Mouse (Mus musculus): ENCODE data around the gene Myo1d.
"Not testable (repeated sequence)": the region's sequence is repeated elsewhere in the genome, so short reads cannot be mapped to it uniquely, and the experiment has no call there.

The Myo1d gene

DNA sequence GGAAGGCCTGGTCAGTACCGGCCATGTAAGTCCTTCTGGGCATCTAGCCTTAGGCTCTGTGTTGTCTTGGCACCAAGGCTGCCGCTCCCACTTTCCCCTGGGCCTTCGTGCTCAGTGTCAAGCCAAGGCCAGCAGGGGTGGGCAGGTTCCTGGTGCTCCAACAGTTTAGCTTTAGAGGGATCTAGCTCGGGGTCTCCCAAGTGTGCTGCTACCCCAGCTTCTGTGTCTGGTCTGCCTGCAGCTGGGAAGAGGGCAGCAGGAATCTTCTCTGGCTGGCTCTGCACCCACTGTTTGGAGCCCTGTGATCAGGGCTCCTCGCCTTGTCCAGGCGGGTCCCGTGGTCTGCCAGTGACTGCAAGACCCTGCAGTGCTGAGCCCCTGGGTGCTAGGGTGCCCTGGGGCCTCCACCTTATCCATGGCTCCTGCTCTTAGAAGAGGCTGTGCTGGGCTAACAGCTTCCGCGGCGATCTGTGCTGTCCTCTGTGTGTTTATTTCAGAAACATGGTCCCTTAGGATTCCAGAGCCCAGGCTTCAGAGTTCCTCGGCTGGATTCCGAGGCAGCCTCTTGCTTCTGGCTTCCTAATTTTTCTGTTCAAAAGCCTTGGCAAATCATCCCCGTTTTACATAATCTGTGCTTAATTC lies 298.3 kb downstream of the Myo1d start:
- DNase-seq (ENCODE audit: low read depth, low spot score), result no peak

GRCm38 (mm10) chr11:80479906-80480866 lies 299.6 kb downstream of the Myo1d start:
- DNase-seq (ENCODE audit: low read depth, low spot score), result no peak

DNA sequence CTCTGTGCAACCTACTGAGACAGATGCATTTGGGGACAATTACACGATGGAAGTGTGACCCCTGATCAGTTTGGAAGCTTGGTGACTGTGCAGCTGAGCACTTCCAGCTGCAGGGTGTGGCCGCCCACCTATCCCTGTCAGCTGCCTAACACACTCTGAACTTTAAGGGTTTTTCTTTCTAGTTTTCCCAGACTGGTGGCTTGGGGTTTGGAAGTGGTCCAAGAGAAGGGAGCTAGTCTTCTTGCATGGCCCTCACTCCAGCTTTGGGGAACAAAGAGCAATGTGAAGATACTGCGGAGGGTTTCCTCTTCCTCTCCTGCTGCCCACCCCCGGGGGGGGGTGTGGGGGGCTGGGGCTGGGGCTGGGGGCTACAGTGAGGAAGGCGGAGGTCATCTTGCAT lies 300.4 kb downstream of the Myo1d start:
- DNase-seq (ENCODE audit: low read depth, low spot score), result no peak

GRCm38 (mm10) chr11:80478694-80479412 lies 301.0 kb downstream of the Myo1d start:
- DNase-seq (ENCODE audit: low read depth, low spot score), result no peak

GRCm38 (mm10) chr11:80477341-80478199 lies 302.3 kb downstream of the Myo1d start:
- peak; percentile 52 for DNase-seq (ENCODE audit: low read depth, low spot score)

GRCm38 (mm10) chr11:80476222-80477189 lies 303.3 kb downstream of the Myo1d start, which contains the start of gene Cdk5r1:
Cdk5r1 (plus strand) TSS chr11:80477023.
- DNase-seq (ENCODE audit: low read depth, low spot score), result peak; percentile 80

- no peak for DNase-seq (ENCODE audit: low read depth, low spot score)
Observed at GRCm38 (mm10) chr11:80475544-80475943, 304.3 kb downstream of the Myo1d start.

DNA sequence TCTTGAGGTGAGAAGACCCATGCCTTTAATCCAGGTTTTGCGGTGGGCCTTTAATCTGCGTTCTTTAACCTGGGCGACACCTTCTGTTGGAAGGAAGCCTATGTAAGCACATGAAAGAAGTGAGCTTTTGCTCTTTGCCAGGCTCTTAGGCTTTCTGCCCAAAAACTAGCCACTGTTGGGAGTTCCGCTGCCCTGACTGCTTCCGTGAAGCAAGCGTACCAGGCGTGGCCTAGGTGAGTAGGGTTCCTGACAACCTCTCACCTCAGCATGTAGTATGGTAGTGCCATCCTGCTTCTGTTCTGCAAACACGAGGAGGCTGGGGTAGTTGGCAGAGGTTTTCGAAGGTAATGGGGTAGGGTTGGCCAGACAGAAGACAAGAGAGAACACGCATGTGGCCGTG lies 305.0 kb downstream of the Myo1d start:
- no peak for DNase-seq (ENCODE audit: low read depth, low spot score)

DNA sequence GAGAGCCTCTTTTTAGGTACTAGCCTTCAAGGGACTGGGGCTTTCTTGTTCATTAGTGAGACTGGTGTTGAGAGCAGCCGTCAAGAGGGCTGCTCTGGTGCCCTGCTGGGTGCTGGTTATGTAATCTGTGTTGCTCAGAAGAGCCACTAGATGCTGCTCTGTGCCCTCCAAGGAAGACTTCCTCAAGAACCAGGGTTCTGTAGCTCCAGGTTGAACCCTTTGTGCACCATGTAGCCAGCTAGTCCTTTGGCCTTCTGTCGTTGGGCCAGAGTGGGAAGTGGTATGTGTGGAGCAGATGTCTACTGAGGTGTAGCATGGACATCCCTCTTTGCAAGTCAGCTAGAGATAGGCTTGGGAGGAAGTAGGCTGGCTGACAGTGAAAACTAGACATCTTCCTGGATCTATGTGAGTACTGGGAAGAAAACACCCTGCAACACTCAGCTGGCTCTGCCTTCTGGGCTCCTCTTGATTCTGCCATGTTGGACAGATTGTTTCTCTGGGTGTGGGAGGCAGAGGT lies 305.6 kb downstream of the Myo1d start:
- DNase-seq (ENCODE audit: low read depth, low spot score), result peak; percentile 22

- DNase-seq (ENCODE audit: low read depth, low spot score), result no peak
Observed at GRCm38 (mm10) chr11:80471836-80472605, 307.8 kb downstream of the Myo1d start.

DNA sequence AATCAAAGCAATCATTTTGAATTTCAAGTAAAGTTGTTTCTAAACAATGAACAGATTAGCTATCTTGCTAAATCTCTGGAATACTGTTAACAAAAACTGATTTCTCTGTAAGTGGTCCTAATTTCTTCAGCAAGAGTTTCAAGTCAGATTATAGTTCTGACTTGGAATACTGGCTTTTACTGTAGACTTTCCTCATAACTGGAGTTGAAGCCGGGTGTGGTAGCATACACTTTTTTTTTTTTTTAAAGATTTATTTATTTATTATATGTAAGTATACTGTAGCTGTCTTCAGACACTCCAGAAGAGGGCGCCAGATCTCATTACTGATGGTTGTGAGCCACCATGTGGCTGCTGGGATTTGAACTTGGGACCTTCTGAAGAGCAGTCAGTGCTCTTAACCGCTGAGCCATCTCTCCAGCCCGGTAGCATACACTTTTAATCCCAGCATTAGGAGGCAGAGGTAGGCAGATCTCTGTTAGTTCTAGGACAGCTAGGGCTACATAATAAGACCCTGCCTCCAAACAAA lies 316.2 kb downstream of the Myo1d start:
- DNase-seq (ENCODE audit: low read depth, low spot score), result not testable (repeated sequence)

DNA sequence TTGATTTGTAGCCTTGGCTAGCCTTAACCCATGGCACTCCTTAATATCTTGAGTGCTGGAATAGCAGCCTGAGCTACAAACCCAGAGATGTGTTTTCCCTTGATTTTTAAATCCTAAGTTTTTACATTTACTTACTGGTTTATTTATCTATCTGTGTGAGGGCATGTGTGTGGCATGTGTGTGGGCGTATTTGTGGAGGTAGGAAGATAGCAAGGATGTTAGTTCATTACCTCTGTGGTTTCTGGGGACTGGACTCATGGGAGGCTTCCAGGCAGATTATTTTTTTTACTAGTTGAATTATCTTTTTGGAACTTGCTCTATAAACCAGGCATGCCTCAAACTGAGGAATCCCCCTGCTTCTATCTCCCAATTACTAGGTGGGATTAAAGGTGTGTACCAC lies 326.6 kb downstream of the Myo1d start:
- DNase-seq (ENCODE audit: low read depth, low spot score), result no peak

GRCm38 (mm10) chr11:80452242-80452641 lies 327.6 kb downstream of the Myo1d start:
- no peak for DNase-seq (ENCODE audit: low read depth, low spot score)

DNA sequence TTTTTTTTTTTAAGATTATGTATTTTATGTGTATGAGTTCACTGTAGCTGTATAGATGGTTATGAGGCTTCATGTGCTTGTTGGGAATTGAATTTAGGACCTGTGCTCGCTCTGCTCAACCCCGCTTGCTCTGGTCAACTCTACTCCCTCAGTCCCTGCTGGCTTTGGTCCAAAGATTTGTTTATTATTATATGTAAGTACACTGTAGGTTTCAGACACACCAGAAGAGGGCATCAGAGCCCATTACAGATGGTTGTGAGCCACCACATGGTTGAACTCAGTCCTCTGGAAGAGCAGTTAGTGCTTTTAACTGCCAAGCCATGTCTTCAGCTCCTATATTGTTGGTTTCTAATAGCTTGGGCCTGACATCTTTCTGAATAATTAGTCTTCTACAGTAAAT lies 330.0 kb downstream of the Myo1d start:
- DNase-seq (ENCODE audit: low read depth, low spot score), result no peak

DNA sequence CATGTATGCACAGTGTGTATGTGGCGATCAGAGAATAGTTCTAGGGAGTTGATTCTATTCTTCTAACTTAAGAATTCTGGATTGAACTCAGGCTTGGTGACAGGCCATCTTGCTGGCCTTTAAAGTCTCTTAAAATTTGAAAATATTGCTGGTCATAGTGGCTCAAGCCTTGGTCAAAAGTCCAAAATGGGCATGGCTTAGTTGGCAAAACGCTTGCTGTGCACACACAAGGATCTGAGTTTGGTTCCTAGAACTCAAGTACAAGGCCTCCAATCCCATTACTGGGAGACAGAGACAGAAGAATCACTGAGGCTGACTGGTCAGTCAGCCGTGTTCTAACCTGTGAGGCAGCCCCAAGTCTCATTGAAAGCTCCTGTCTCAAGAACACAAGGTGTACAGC lies 332.9 kb downstream of the Myo1d start:
- no peak for DNase-seq (ENCODE audit: low read depth, low spot score)

Data from R1 (cell line).